ENCODE assay signal across 9 mouse cellular contexts in the genomic region with DNA sequence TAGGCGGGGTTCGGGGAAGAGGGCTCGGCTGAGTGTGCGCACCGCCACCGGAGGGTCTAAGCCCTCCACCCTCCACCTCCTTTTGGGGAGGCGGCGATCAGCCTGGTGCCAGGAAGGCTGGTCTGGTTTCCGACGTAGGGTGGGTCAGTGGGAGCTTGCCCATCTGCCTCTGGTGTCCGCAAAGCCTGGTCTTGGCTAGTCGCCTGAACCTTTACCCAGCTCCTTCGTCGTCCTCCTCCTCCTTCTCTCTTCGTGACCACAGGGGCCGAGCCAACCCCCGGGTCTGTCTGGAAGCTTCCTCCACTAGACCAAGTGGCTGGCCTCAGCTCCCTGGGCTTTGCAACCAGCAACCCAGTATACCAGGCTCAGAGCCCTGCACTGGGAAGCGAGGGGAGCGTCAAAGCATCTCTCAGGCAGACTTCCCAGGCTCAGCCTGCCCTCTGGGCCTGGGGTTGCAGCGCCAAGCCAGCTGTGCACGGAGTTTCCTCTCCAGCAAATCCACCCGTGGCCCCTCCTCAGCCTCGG. TPM values are rescaled to one million over a fixed set of nuclear protein-coding genes. Genes with fewer than 3 reads are reported as not detected.
A peak's percentile ranks its signal among the peaks of the same experiment; 100 is the strongest.
DNase-seq lines count a peak whose midpoint lies in the region; ATAC-seq and TF ChIP-seq lines count a peak whose summit lies in the region.
"Had no signal": no experiment of that assay in that cellular context is flagged by ENCODE, and none has a peak within 500 bp of the region (broad histone marks: within the 10 kb centered on the region; RNA-seq: fewer than 3 reads in every experiment).

No protein-coding gene starts in this region.

- peak; percentile 21; the same call in 1 of the 2 replicates for ATAC-seq in kidney, embryonic 16.5 days (ENCODE audit: low FRiP score, low TSS enrichment)
- peak; percentile 13; the same call in 1 of the 2 replicates for ATAC-seq in forebrain, embryonic 16.5 days
- ATAC-seq in liver, postnatal 0 days = no peak

- H3K9ac ChIP-seq in kidney, embryonic 16.5 days (replicated peaks; ENCODE audit: low read length) = peak overlapping the region; percentile 61
- H3K9ac ChIP-seq in forebrain, embryonic 16.5 days (replicated peaks; ENCODE audit: low read depth, low read length) = peak overlapping the region; percentile 68
- no peak overlapping the region for H3K9ac ChIP-seq in liver, postnatal 0 days (replicated peaks)

- WGBS in kidney, embryonic 16.5 days = 3% methylated on average over 22 of the region's 23 CpGs
- WGBS in forebrain, embryonic 16.5 days = 3% methylated on average over 22 of the region's 23 CpGs
- WGBS in liver, postnatal 0 days (ENCODE audit: insufficient replicate concordance) = 6% methylated on average over 23 of the region's 23 CpGs

- H3K9me3 ChIP-seq in kidney, embryonic 16.5 days (ENCODE audit: low read length) = no peaks in the 10 kb centered on the region
- H3K9me3 ChIP-seq in forebrain, embryonic 16.5 days (ENCODE audit: control insufficient read depth, low read length) = no peaks in the 10 kb centered on the region
- H3K9me3 ChIP-seq in liver, postnatal 0 days (ENCODE audit: low read length) = no peaks in the 10 kb centered on the region

- H3K4me2 ChIP-seq in kidney, embryonic 16.5 days (replicated peaks; ENCODE audit: low read depth, low read length) = peak overlapping the region; percentile 97
- peak overlapping the region; percentile 96 for H3K4me2 ChIP-seq in forebrain, embryonic 16.5 days (ENCODE audit: low read length)
- peak overlapping the region; percentile 80 for H3K4me2 ChIP-seq in liver, postnatal 0 days (ENCODE audit: low read depth, low read length)

- H3K27me3 ChIP-seq in kidney, embryonic 16.5 days (ENCODE audit: insufficient read depth, low read length) = peaks cover 21% of the 10 kb centered on the region
- 0 out of 2 replicates have a peak, but pooled peaks cover 2% of the 10 kb centered on the region for H3K27me3 ChIP-seq in forebrain, embryonic 16.5 days (replicated peaks; ENCODE audit: control insufficient read depth, insufficient read depth, low read length)
- H3K27me3 ChIP-seq in liver, postnatal 0 days (ENCODE audit: insufficient read depth, low read length) = peaks cover 43% of the 10 kb centered on the region

- DNase-seq in kidney, adult 11 months = no peak
- DNase-seq in liver, postnatal 0 days = no peak
- DNase-seq in layer of hippocampus, postnatal 14 days (ENCODE audit: low spot score in 2 of 2) = no peak
- no peak for DNase-seq in spleen, adult 12 weeks (ENCODE audit: low spot score)
- no peak for DNase-seq in layer of hippocampus, adult 9-11 months

- TF ChIP-seq CTCF in liver, postnatal 0 days (IDR thresholded peaks at IDR 0.05; ENCODE audit: low read depth) = no peak

- peaks cover 16% of the 10 kb centered on the region for H3K4me1 ChIP-seq in kidney, embryonic 16.5 days (ENCODE audit: insufficient read depth, low read length)
- H3K4me1 ChIP-seq in brown adipose tissue, adult 24 weeks (ENCODE audit: control insufficient read depth, insufficient read depth, insufficient read length, low read length) = no peaks in the 10 kb centered on the region; the same call in 1 of the 2 replicates
- peaks cover 14% of the 10 kb centered on the region for H3K4me1 ChIP-seq in forebrain, embryonic 16.5 days (replicated peaks; ENCODE audit: control insufficient read depth, insufficient read depth, low read length)
- peaks cover 15% of the 10 kb centered on the region for H3K4me1 ChIP-seq in liver, postnatal 0 days (ENCODE audit: insufficient read depth)

- no peak for TF ChIP-seq EP300 in liver, postnatal 0 days (IDR thresholded peaks at IDR 0.05; ENCODE audit: low read depth)

- H3K27ac ChIP-seq in kidney, embryonic 16.5 days (ENCODE audit: low read length) = no peak overlapping the region
- no peak overlapping the region for H3K27ac ChIP-seq in brown adipose tissue, adult 24 weeks (replicated peaks; ENCODE audit: low read depth, low read length)
- no peak overlapping the region for H3K27ac ChIP-seq in forebrain, embryonic 16.5 days (ENCODE audit: low read length)
- H3K27ac ChIP-seq in liver, postnatal 0 days (ENCODE audit: low read depth) = no peak overlapping the region

- H3K36me3 ChIP-seq in kidney, embryonic 16.5 days (ENCODE audit: insufficient read depth, low read length) = no peaks in the 10 kb centered on the region
- H3K36me3 ChIP-seq in forebrain, embryonic 16.5 days (ENCODE audit: control insufficient read depth, insufficient read depth) = no peaks in the 10 kb centered on the region
- H3K36me3 ChIP-seq in liver, postnatal 0 days (replicated peaks; ENCODE audit: insufficient read depth, low read length) = no peaks in the 10 kb centered on the region

- peak overlapping the region; percentile 71 for H3K4me3 ChIP-seq in kidney, embryonic 16.5 days (ENCODE audit: low read length)
- H3K4me3 ChIP-seq in brown adipose tissue, adult 24 weeks (ENCODE audit: insufficient read depth, low read depth, low read length) = peak overlapping the region; percentile 40
- peak overlapping the region; percentile 73 for H3K4me3 ChIP-seq in forebrain, embryonic 16.5 days (replicated peaks; ENCODE audit: low read length)
- H3K4me3 ChIP-seq in liver, postnatal 0 days (ENCODE audit: low read depth, low read length) = peak overlapping the region; percentile 52

RNA-seq across cellular contexts. Expression of a gene that starts 0.5 kb away (rescaled TPM):
- 8.2 and 10.0 TPM in 2 replicates for polyA plus RNA-seq in kidney, embryonic 16.5 days (2015; fragmentation: Nextera tagmentation; extraction: Ambion mirVana)
- polyA plus RNA-seq in brown adipose tissue, adult 24 weeks (2012; ENCODE audit: insufficient read depth, insufficient read length, missing spikeins) = not detected in 2 replicates
- polyA plus RNA-seq in forebrain, embryonic 16.5 days (2015; fragmentation: Nextera tagmentation; extraction: Ambion mirVana) = 25.0 and 35.5 TPM in 2 replicates
- polyA plus RNA-seq in liver, postnatal 0 days (2015; fragmentation: Nextera tagmentation; extraction: Ambion mirVana) = 0.33 and 0.46 TPM in 2 replicates
- total RNA-seq in layer of hippocampus, postnatal 14 days (2021) = 10 to 100 TPM; 42.5 to 48.4 TPM
- total RNA-seq: liver, adult 2 months had no signal
- polyA plus RNA-seq: liver, adult 2 months had no signal

RNA-seq across cellular contexts. Expression of a gene that starts 25.5 kb away (rescaled TPM):
- polyA plus RNA-seq in kidney, embryonic 16.5 days (2015; fragmentation: Nextera tagmentation; extraction: Ambion mirVana) = 167 and 186 TPM in 2 replicates
- 20.1 and 20.9 TPM in 2 replicates for polyA plus RNA-seq in brown adipose tissue, adult 24 weeks (2012; ENCODE audit: insufficient read depth, insufficient read length, missing spikeins)
- polyA plus RNA-seq in forebrain, embryonic 16.5 days (2015; fragmentation: Nextera tagmentation; extraction: Ambion mirVana) = 118 and 125 TPM in 2 replicates
- 36.1 and 42.1 TPM in 2 replicates for polyA plus RNA-seq in liver, postnatal 0 days (2015; fragmentation: Nextera tagmentation; extraction: Ambion mirVana)
- total RNA-seq in layer of hippocampus, postnatal 14 days (2021) = 10 to 100 TPM; 17.3 to 18.1 TPM

RNA-seq across cellular contexts. Expression of a gene that starts 30.1 kb away (rescaled TPM):
- polyA plus RNA-seq in kidney, embryonic 16.5 days (2015; fragmentation: Nextera tagmentation; extraction: Ambion mirVana) = 85.6 TPM in 2 replicates
- polyA plus RNA-seq in brown adipose tissue, adult 24 weeks (2012; ENCODE audit: insufficient read depth, insufficient read length, missing spikeins) = 180 and 221 TPM in 2 replicates
- polyA plus RNA-seq in forebrain, embryonic 16.5 days (2015; fragmentation: Nextera tagmentation; extraction: Ambion mirVana) = 102 and 108 TPM in 2 replicates
- polyA plus RNA-seq in liver, postnatal 0 days (2015; fragmentation: Nextera tagmentation; extraction: Ambion mirVana) = 101 and 105 TPM in 2 replicates
- total RNA-seq in layer of hippocampus, postnatal 14 days (2021) = 10 to 100 TPM; 88.1 to 93.8 TPM
